Mouse (Mus musculus) kidney, postnatal 36 days (tissue): ENCODE data around the gene Nrk.

Experiments used
- DNase-seq, 2 experiments: peaks; one replicate each; pipeline ENCODE4 v3.0.0; 2021 to 2022; ENCODE audit warnings: mixed read lengths in 2 of 2

Nrk gene

GRCm38 (mm10) chrX:138914041-138914776 is at the start of gene Nrk:
Gene Nrk, plus strand, starts transcription at chrX:138914430.
- peak in 1 of 2 experiments; percentile 11 for DNase-seq

GRCm38 (mm10) chrX:138913366-138913765 is 864 bp upstream of the Nrk start:
- DNase-seq: no peak

- DNase-seq: no peak
Observed at GRCm38 (mm10) chrX:138914777-138915114, 516 bp downstream of the Nrk start.

- DNase-seq: no peak
Observed at GRCm38 (mm10) chrX:138919030-138919429, 4.8 kb downstream of the Nrk start.

GRCm38 (mm10) chrX:138943905-138944304 is 29.7 kb downstream of the Nrk start:
- no peak for DNase-seq

- DNase-seq: peak in 1 of 2 experiments; percentile 9
Observed at GRCm38 (mm10) chrX:138960713-138961112, 46.5 kb downstream of the Nrk start.

GRCm38 (mm10) chrX:138978501-138978900 is 64.3 kb downstream of the Nrk start:
- DNase-seq: no peak

GRCm38 (mm10) chrX:138979249-138979648 is 65.0 kb downstream of the Nrk start:
- DNase-seq: no peak

- no peak for DNase-seq
Observed at GRCm38 (mm10) chrX:139014524-139014923, 100.3 kb downstream of the Nrk start.

- no peak for DNase-seq
Observed at GRCm38 (mm10) chrX:139016540-139016939, 102.3 kb downstream of the Nrk start.

- DNase-seq: no peak
Observed at GRCm38 (mm10) chrX:139026532-139027097, 112.4 kb downstream of the Nrk start.

- DNase-seq: no peak
Observed at GRCm38 (mm10) chrX:139027296-139027695, 113.1 kb downstream of the Nrk start.

GRCm38 (mm10) chrX:139027909-139028308 is 113.7 kb downstream of the Nrk start:
- DNase-seq: no peak

- no peak for DNase-seq
Observed at GRCm38 (mm10) chrX:139037666-139038065, 123.4 kb downstream of the Nrk start.

GRCm38 (mm10) chrX:139039314-139039713 is 125.1 kb downstream of the Nrk start:
- DNase-seq: no peak

GRCm38 (mm10) chrX:139041148-139041547 is 126.9 kb downstream of the Nrk start:
- no peak for DNase-seq

- no peak for DNase-seq
Observed at GRCm38 (mm10) chrX:139051976-139052375, 137.7 kb downstream of the Nrk start.

GRCm38 (mm10) chrX:139053149-139053548 is 138.9 kb downstream of the Nrk start:
- DNase-seq: no peak
